Mouse (Mus musculus) lung, postnatal 25 days (tissue): Measurements from ENCODE around the gene Dirc2.
A peak's percentile ranks its signal among the peaks of the same experiment; 100 is the strongest.

Experiments
- DNase-seq: peaks from one replicate; pipeline ENCODE4 v3.0.0; 2022; ENCODE audit warnings: low spot score

The Dirc2 gene

GRCm38 (mm10) chr16:35739548-35739947 lies 29.6 kb downstream of the Dirc2 start:
- no peak for DNase-seq

- no peak for DNase-seq
Observed at GRCm38 (mm10) chr16:35738096-35738767, 30.9 kb downstream of the Dirc2 start.

- DNase-seq: peak; percentile 72
Observed at GRCm38 (mm10) chr16:35734038-35734437, 35.1 kb downstream of the Dirc2 start.

GRCm38 (mm10) chr16:35732096-35732495 lies 37.1 kb downstream of the Dirc2 start:
- DNase-seq: no peak

- DNase-seq: no peak
Observed at GRCm38 (mm10) chr16:35729151-35729738, 39.9 kb downstream of the Dirc2 start.

GRCm38 (mm10) chr16:35726601-35727000 lies 42.6 kb downstream of the Dirc2 start:
- DNase-seq: no peak

- no peak for DNase-seq
Observed at GRCm38 (mm10) chr16:35724561-35724960, 44.6 kb downstream of the Dirc2 start.

- no peak for DNase-seq
Observed at GRCm38 (mm10) chr16:35717761-35718160, 51.4 kb downstream of the Dirc2 start.

GRCm38 (mm10) chr16:35716257-35716656 lies 52.9 kb downstream of the Dirc2 start:
- DNase-seq: no peak

- no peak for DNase-seq
Observed at GRCm38 (mm10) chr16:35715771-35716170, 53.4 kb downstream of the Dirc2 start.

GRCm38 (mm10) chr16:35715350-35715749 lies 53.8 kb downstream of the Dirc2 start:
- no peak for DNase-seq

- DNase-seq: no peak
Observed at GRCm38 (mm10) chr16:35714689-35715088, 54.5 kb downstream of the Dirc2 start.

GRCm38 (mm10) chr16:35713606-35714005 lies 55.5 kb downstream of the Dirc2 start:
- DNase-seq: no peak

GRCm38 (mm10) chr16:35711004-35711403 lies 58.2 kb downstream of the Dirc2 start:
- DNase-seq: no peak

- no peak for DNase-seq
Observed at GRCm38 (mm10) chr16:35707004-35707403, 62.2 kb downstream of the Dirc2 start.

GRCm38 (mm10) chr16:35704796-35705195 lies 64.4 kb downstream of the Dirc2 start:
- no peak for DNase-seq

- DNase-seq: no peak
Observed at GRCm38 (mm10) chr16:35703763-35704679, 65.1 kb downstream of the Dirc2 start.

GRCm38 (mm10) chr16:35701823-35702222 lies 67.3 kb downstream of the Dirc2 start:
- DNase-seq: no peak

- no peak for DNase-seq
Observed at GRCm38 (mm10) chr16:35696103-35696502, 73.1 kb downstream of the Dirc2 start.

GRCm38 (mm10) chr16:35694250-35694846 lies 74.8 kb downstream of the Dirc2 start:
- DNase-seq: no peak

GRCm38 (mm10) chr16:35691606-35692005 lies 77.5 kb downstream of the Dirc2 start:
- no peak for DNase-seq

GRCm38 (mm10) chr16:35686491-35686890 lies 82.7 kb downstream of the Dirc2 start:
- no peak for DNase-seq
